Mouse (Mus musculus): Measurements from ENCODE around the gene Adgrl4. TPM values are rescaled to one million over a fixed set of nuclear protein-coding genes. Genes with fewer than 3 reads are reported as not detected.

The Adgrl4 gene
- polyA plus RNA-seq, 1 experiment from 2014 or later = 15.9 TPM

GRCm38 (mm10) chr3:151454985-151455701 lies 17.5 kb downstream of the Adgrl4 start:
- Histone ChIP-seq H3K4me3 (replicated peaks; ENCODE audit: low read length) (no peak overlapping the region), H3K4me1 (replicated peaks; ENCODE audit: control insufficient read depth, insufficient read depth, low read length) (no peaks in the 10 kb centered on the region), H3K27me3 (ENCODE audit: control insufficient read depth, insufficient read depth, low read length) (no peaks in the 10 kb centered on the region), H3K27ac (no peak overlapping the region), H3K36me3 (replicated peaks; ENCODE audit: control insufficient read depth, insufficient read depth) (no peaks in the 10 kb centered on the region), H3K9me3 (ENCODE audit: control insufficient read depth, low read length) (no peaks in the 10 kb centered on the region), H3K9ac (no peak overlapping the region), H3K4me2 (replicated peaks) (no peak overlapping the region)
- 72% methylated on average over 6 of the region's 6 CpGs for WGBS
- DNase-seq (ENCODE audit: low spot score) = no peak
- no peak for ATAC-seq (ENCODE audit: low FRiP score)

- Histone ChIP-seq H3K9ac (no peak overlapping the region), H3K4me3 (replicated peaks; ENCODE audit: low read length) (no peak overlapping the region), H3K9me3 (ENCODE audit: control insufficient read depth, low read length) (no peaks in the 10 kb centered on the region), H3K4me1 (replicated peaks; ENCODE audit: control insufficient read depth, insufficient read depth, low read length) (no peaks in the 10 kb centered on the region), H3K4me2 (replicated peaks) (no peak overlapping the region), H3K36me3 (replicated peaks; ENCODE audit: control insufficient read depth, insufficient read depth) (no peaks in the 10 kb centered on the region), H3K27ac (no peak overlapping the region), H3K27me3 (ENCODE audit: control insufficient read depth, insufficient read depth, low read length) (no peaks in the 10 kb centered on the region)
- ATAC-seq (ENCODE audit: low FRiP score) = no peak
- no peak for DNase-seq (ENCODE audit: low spot score)
- 89% methylated on average over 3 of the region's 3 CpGs for WGBS
Observed at GRCm38 (mm10) chr3:151459430-151460190, 21.9 kb downstream of the Adgrl4 start.

GRCm38 (mm10) chr3:151465215-151465614 lies 27.5 kb downstream of the Adgrl4 start:
- Histone ChIP-seq H3K36me3 (replicated peaks; ENCODE audit: control insufficient read depth, insufficient read depth) (no peaks in the 10 kb centered on the region), H3K4me1 (replicated peaks; ENCODE audit: control insufficient read depth, insufficient read depth, low read length) (no peaks in the 10 kb centered on the region), H3K9ac (no peak overlapping the region), H3K27me3 (ENCODE audit: control insufficient read depth, insufficient read depth, low read length) (no peaks in the 10 kb centered on the region), H3K9me3 (ENCODE audit: control insufficient read depth, low read length) (no peaks in the 10 kb centered on the region), H3K4me2 (replicated peaks) (no peak overlapping the region), H3K27ac (no peak overlapping the region), H3K4me3 (replicated peaks; ENCODE audit: low read length) (no peak overlapping the region)
- DNase-seq (ENCODE audit: low spot score) (no peak), ATAC-seq (ENCODE audit: low FRiP score) (no peak)
- 61% methylated on average over 4 of the region's 4 CpGs for WGBS

- no peak for ATAC-seq (ENCODE audit: low FRiP score)
- WGBS = 95% methylated on average over 4 of the region's 4 CpGs
- H3K9me3 ChIP-seq (ENCODE audit: control insufficient read depth, low read length) = no peaks in the 10 kb centered on the region
- no peak overlapping the region for H3K4me3 ChIP-seq (replicated peaks; ENCODE audit: low read length)
- H3K36me3 ChIP-seq (replicated peaks; ENCODE audit: control insufficient read depth, insufficient read depth) = no peaks in the 10 kb centered on the region
- H3K4me1 ChIP-seq (replicated peaks; ENCODE audit: control insufficient read depth, insufficient read depth, low read length) = no peaks in the 10 kb centered on the region
- no peak overlapping the region for H3K4me2 ChIP-seq (replicated peaks)
- H3K9ac ChIP-seq = no peak overlapping the region
- no peak overlapping the region for H3K27ac ChIP-seq
- DNase-seq (ENCODE audit: low spot score) = no peak
- no peaks in the 10 kb centered on the region for H3K27me3 ChIP-seq (ENCODE audit: control insufficient read depth, insufficient read depth, low read length)
Observed at GRCm38 (mm10) chr3:151488853-151489252, 51.2 kb downstream of the Adgrl4 start.

- H3K4me2 ChIP-seq (replicated peaks) = no peak overlapping the region
- H3K4me1 ChIP-seq (replicated peaks; ENCODE audit: control insufficient read depth, insufficient read depth, low read length) = no peaks in the 10 kb centered on the region
- 97% methylated on average over 3 of the region's 3 CpGs for WGBS
- H3K36me3 ChIP-seq (replicated peaks; ENCODE audit: control insufficient read depth, insufficient read depth) = no peaks in the 10 kb centered on the region
- H3K27ac ChIP-seq = no peak overlapping the region
- DNase-seq (ENCODE audit: low spot score) (no peak), ATAC-seq (ENCODE audit: low FRiP score) (no peak)
- no peak overlapping the region for H3K9ac ChIP-seq
- H3K9me3 ChIP-seq (ENCODE audit: control insufficient read depth, low read length) = no peaks in the 10 kb centered on the region
- H3K4me3 ChIP-seq (replicated peaks; ENCODE audit: low read length) = no peak overlapping the region
- no peaks in the 10 kb centered on the region for H3K27me3 ChIP-seq (ENCODE audit: control insufficient read depth, insufficient read depth, low read length)
Observed at GRCm38 (mm10) chr3:151505606-151506005, 67.9 kb downstream of the Adgrl4 start.

GRCm38 (mm10) chr3:151511184-151511583 lies 73.5 kb downstream of the Adgrl4 start:
- 92% methylated on average over 5 of the region's 5 CpGs for WGBS
- H3K4me1 ChIP-seq (replicated peaks; ENCODE audit: control insufficient read depth, insufficient read depth, low read length) = no peaks in the 10 kb centered on the region

GRCm38 (mm10) chr3:151547182-151547581 lies 109.5 kb downstream of the Adgrl4 start:
- Histone ChIP-seq H3K27ac (no peak overlapping the region), H3K9ac (no peak overlapping the region), H3K27me3 (ENCODE audit: control insufficient read depth, insufficient read depth, low read length) (no peaks in the 10 kb centered on the region), H3K4me1 (replicated peaks; ENCODE audit: control insufficient read depth, insufficient read depth, low read length) (no peaks in the 10 kb centered on the region), H3K9me3 (ENCODE audit: control insufficient read depth, low read length) (no peaks in the 10 kb centered on the region), H3K36me3 (replicated peaks; ENCODE audit: control insufficient read depth, insufficient read depth) (no peaks in the 10 kb centered on the region), H3K4me2 (replicated peaks) (no peak overlapping the region), H3K4me3 (replicated peaks; ENCODE audit: low read length) (no peak overlapping the region)
- ATAC-seq (ENCODE audit: low FRiP score) = no peak
- DNase-seq (ENCODE audit: low spot score) = no peak
- 86% methylated on average over 3 of the region's 3 CpGs for WGBS

More at GRCm38 (mm10) chr3:151511184-151511583, 73.5 kb downstream of the Adgrl4 start:
- Histone ChIP-seq H3K27ac (no peak overlapping the region), H3K4me2 (replicated peaks) (no peak overlapping the region), H3K9ac (no peak overlapping the region), H3K9me3 (ENCODE audit: control insufficient read depth, low read length) (no peaks in the 10 kb centered on the region), H3K27me3 (ENCODE audit: control insufficient read depth, insufficient read depth, low read length) (no peaks in the 10 kb centered on the region), H3K36me3 (replicated peaks; ENCODE audit: control insufficient read depth, insufficient read depth) (no peaks in the 10 kb centered on the region), H3K4me3 (replicated peaks; ENCODE audit: low read length) (no peak overlapping the region)
- DNase-seq (ENCODE audit: low spot score) (no peak), ATAC-seq (ENCODE audit: low FRiP score) (no peak)

- Histone ChIP-seq H3K9me3 (ENCODE audit: control insufficient read depth, low read length) (no peaks in the 10 kb centered on the region), H3K27ac (no peak overlapping the region), H3K27me3 (ENCODE audit: control insufficient read depth, insufficient read depth, low read length) (no peaks in the 10 kb centered on the region), H3K4me3 (replicated peaks; ENCODE audit: low read length) (no peak overlapping the region), H3K4me1 (replicated peaks; ENCODE audit: control insufficient read depth, insufficient read depth, low read length) (no peaks in the 10 kb centered on the region), H3K36me3 (replicated peaks; ENCODE audit: control insufficient read depth, insufficient read depth) (no peaks in the 10 kb centered on the region), H3K4me2 (replicated peaks) (no peak overlapping the region), H3K9ac (no peak overlapping the region)
- ATAC-seq (ENCODE audit: low FRiP score) (no peak), DNase-seq (ENCODE audit: low spot score) (no peak)
- WGBS = 55% methylated on average over 5 of the region's 5 CpGs
Observed at GRCm38 (mm10) chr3:151551002-151551401, 113.3 kb downstream of the Adgrl4 start.

- Histone ChIP-seq H3K9me3 (ENCODE audit: control insufficient read depth, low read length) (no peaks in the 10 kb centered on the region), H3K27me3 (ENCODE audit: control insufficient read depth, insufficient read depth, low read length) (no peaks in the 10 kb centered on the region), H3K36me3 (replicated peaks; ENCODE audit: control insufficient read depth, insufficient read depth) (no peaks in the 10 kb centered on the region), H3K4me3 (replicated peaks; ENCODE audit: low read length) (no peak overlapping the region), H3K4me1 (replicated peaks; ENCODE audit: control insufficient read depth, insufficient read depth, low read length) (no peaks in the 10 kb centered on the region), H3K4me2 (replicated peaks) (no peak overlapping the region), H3K27ac (no peak overlapping the region), H3K9ac (no peak overlapping the region)
- no peak for ATAC-seq (ENCODE audit: low FRiP score)
- no peak for DNase-seq (ENCODE audit: low spot score)
- WGBS = 90% methylated on average over 2 of the region's 2 CpGs
Observed at GRCm38 (mm10) chr3:151556635-151557034, 118.9 kb downstream of the Adgrl4 start.
